Mouse (Mus musculus) heart, embryonic 16.5 days (tissue): Measurements from ENCODE around the gene Sec61b. TPM values are rescaled to one million over a fixed set of nuclear protein-coding genes. Genes with fewer than 3 reads are reported as not detected.

ENCODE experiments used
- ATAC-seq: fragments of 200-750 bp; cut with Nextera tagmentation; replicated peaks from 2 replicates; pipeline ENCODE4 v1.8.0; 2017; ENCODE audit warnings: moderate number of reproducible peaks; ENCODE audit not compliant: insufficient read depth, low FRiP score; ENCODE audit errors: extremely low read depth
- H3K27ac ChIP-seq: fragments of 300-500 bp; sonication (generic); 2 replicates; pipeline ENCODE4 v1.5.1; 2014; ENCODE audit warnings: mild to moderate bottlenecking, low read length, control low read depth, moderate library complexity
- H3K27me3 ChIP-seq: fragments of 300-500 bp; sonication (generic); 2 replicates; pipeline ENCODE4 v1.6.1; 2014; ENCODE audit warnings: low read length, mixed read lengths; ENCODE audit not compliant: control insufficient read depth, insufficient read depth
- H3K36me3 ChIP-seq: fragments of 300-500 bp; sonication (generic); 2 replicates; pipeline ENCODE4 v1.6.1; 2014; ENCODE audit not compliant: control insufficient read depth, insufficient read depth
- H3K4me1 ChIP-seq: fragments of 300-500 bp; sonication (generic); 2 replicates; pipeline ENCODE4 v1.6.1; 2014; ENCODE audit warnings: low read length, mixed read lengths; ENCODE audit not compliant: control insufficient read depth, insufficient read depth
- H3K4me2 ChIP-seq: fragments of 300-500 bp; sonication (generic); 2 replicates; pipeline ENCODE4 v1.6.1; 2014; ENCODE audit warnings: low read depth, mild to moderate bottlenecking, control low read depth, low read length
- H3K4me3 ChIP-seq: fragments of 300-500 bp; sonication (generic); 2 replicates; pipeline ENCODE4 v1.5.1; 2014; ENCODE audit warnings: mild to moderate bottlenecking, control low read depth, low read length
- H3K9ac ChIP-seq: fragments of 300-500 bp; sonication (generic); 2 replicates; pipeline ENCODE4 v1.6.1; 2014; ENCODE audit warnings: low read length, control low read depth
- H3K9me3 ChIP-seq: fragments of 300-500 bp; sonication (generic); replicated peaks from 2 replicates; pipeline ENCODE4 v1.6.1; 2016; ENCODE audit warnings: low read length; ENCODE audit not compliant: control insufficient read depth
- WGBS: fragments of 180-500 bp; shearing (Covaris S2); extraction: QIAGEN DNeasy Blood & Tissue Kit; methylation state at CpG from one replicate; pipeline ENCODE4 v1.1.7; 2014; 5-methylcytosine and 5-hydroxymethylcytosine counted together
- polyA plus RNA-seq: library from polyadenylated mRNA; unstranded; fragments of >200 nt; fragmentation: Nextera tagmentation; extraction: Ambion mirVana; gene quantifications from 2 replicates; pipeline ENCODE4 v1.2.1, GENCODE M21; 2015

The Sec61b gene
- polyA plus RNA-seq, 1 experiment from 2014 or later = 146 TPM

- ATAC-seq = no peak
- Histone ChIP-seq H3K27ac (no peak overlapping the region), H3K9me3 (peaks cover 3% of the 10 kb centered on the region; the same call in 1 of the 2 replicates), H3K9ac (no peak overlapping the region), H3K4me1 (no peaks in the 10 kb centered on the region), H3K4me2 (no peak overlapping the region), H3K4me3 (no peak overlapping the region), H3K27me3 (no peaks in the 10 kb centered on the region), H3K36me3 (no peaks in the 10 kb centered on the region)
- 86% methylated on average over 4 of the region's 4 CpGs for WGBS
Measured at GRCm38 (mm10) chr4:47529866-47530265, 55.4 kb downstream of the Sec61b start.

Other genes with a start within 250 kb of the Sec61b start
- 20.3 and 20.6 TPM in 2 replicates for gene Tgfbr1, start 121.4 kb upstream of the Sec61b start, polyA plus RNA-seq
- gene Alg2, start 325 bp upstream of the Sec61b start, polyA plus RNA-seq = 24.2 and 28.5 TPM in 2 replicates